Mouse (Mus musculus): ENCODE results near the gene Rprm. TPM values are rescaled to one million over a fixed set of nuclear protein-coding genes. Genes with fewer than 3 reads are reported as not detected.

Rprm gene
- polyA plus RNA-seq (2014; fragmentation: Nextera tagmentation; extraction: Ambion mirVana): 68.0 and 83.1 TPM in 2 replicates

DNA sequence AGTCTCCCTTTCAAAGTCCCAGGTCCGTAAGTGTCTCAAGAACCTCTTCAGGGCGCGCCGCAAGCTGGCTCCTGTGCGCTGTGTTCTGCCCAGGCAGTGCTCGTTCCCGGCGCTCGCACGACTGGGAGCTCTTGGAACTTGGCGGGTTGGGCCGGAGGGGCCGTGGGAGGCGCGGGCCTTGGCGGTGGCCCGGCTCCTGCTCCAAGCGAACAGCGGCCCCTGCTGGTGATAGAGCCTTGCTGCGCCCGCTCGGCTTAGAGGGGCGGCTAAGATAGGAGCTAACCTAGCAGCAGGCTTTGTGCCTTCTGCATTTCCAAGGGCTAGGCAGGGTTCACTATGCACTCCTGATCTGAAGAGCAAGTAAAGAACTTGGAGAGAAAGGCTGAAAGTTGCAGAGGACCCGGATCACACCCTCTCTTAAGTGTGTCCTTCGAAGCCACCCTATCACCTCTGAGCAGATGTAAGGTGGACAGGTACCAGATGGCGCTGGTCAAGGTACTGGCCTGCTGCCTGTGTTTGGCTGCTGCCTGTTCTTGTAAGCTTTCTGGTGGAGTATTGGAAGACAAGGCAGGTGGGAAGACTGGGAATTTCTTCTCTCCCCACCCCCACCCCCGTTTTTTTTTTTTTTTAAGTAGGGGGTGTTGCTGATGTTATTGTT is at the start of gene Rprm:
Rprm (minus strand) TSS at position 123 of the 658 bp plus-strand sequence.
- Histone ChIP-seq H3K9ac (peak within 1 kb of the TSS; percentile 66), H3K4me1 (replicated peaks; ENCODE audit: control insufficient read depth, insufficient read depth, low read length) (peaks cover 10% of the 10 kb centered on the region), H3K36me3 (replicated peaks; ENCODE audit: control insufficient read depth, insufficient read depth) (no peaks in the 10 kb centered on the region), H3K4me3 (replicated peaks; ENCODE audit: low read length) (peak within 1 kb of the TSS; percentile 61), H3K27me3 (ENCODE audit: control insufficient read depth, insufficient read depth, low read length) (no peaks in the 10 kb centered on the region), H3K4me2 (replicated peaks) (peak within 1 kb of the TSS; percentile 88), H3K9me3 (ENCODE audit: control insufficient read depth, low read length) (no peaks in the 10 kb centered on the region), H3K27ac (peak within 1 kb of the TSS; percentile 72)
- peak; percentile 93 for ATAC-seq (ENCODE audit: low FRiP score)
- DNase-seq (ENCODE audit: low spot score): peak; percentile 96
- WGBS: 6% methylated on average over 26 of the region's 27 CpGs

DNA sequence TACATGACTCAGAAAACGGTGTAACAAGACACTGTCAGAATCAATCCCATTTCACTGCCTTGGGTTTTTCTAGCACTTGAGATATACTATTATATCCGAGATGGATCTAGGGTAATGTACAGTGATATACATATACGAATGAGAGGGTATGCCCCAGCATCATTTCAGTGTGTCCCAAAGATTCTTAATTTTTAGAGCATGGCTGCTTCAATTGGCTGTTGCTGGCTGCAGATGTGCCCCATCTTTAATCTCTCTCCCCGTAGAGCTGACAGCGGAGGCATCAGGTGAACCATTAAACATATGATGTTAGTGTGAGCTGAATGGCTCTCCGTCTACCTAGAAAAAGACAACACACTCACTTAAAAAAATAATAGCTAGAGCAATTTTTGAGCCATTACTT is 34.0 kb upstream of the Rprm start:
- H3K27me3 ChIP-seq (ENCODE audit: control insufficient read depth, insufficient read depth, low read length): no peaks in the 10 kb centered on the region
- H3K9me3 ChIP-seq (ENCODE audit: control insufficient read depth, low read length): no peaks in the 10 kb centered on the region
- H3K4me1 ChIP-seq (replicated peaks; ENCODE audit: control insufficient read depth, insufficient read depth, low read length): no peaks in the 10 kb centered on the region
- H3K36me3 ChIP-seq (replicated peaks; ENCODE audit: control insufficient read depth, insufficient read depth): no peaks in the 10 kb centered on the region
- H3K9ac ChIP-seq: no peak overlapping the region
- H3K4me3 ChIP-seq (replicated peaks; ENCODE audit: low read length): no peak overlapping the region
- no peak for DNase-seq (ENCODE audit: low spot score)
- WGBS: 60% methylated on average over 6 of the region's 6 CpGs
- no peak for ATAC-seq (ENCODE audit: low FRiP score)
- H3K4me2 ChIP-seq (replicated peaks): no peak overlapping the region
- no peak overlapping the region for H3K27ac ChIP-seq

- no peaks in the 10 kb centered on the region for H3K36me3 ChIP-seq (replicated peaks; ENCODE audit: control insufficient read depth, insufficient read depth)
- H3K4me1 ChIP-seq (replicated peaks; ENCODE audit: control insufficient read depth, insufficient read depth, low read length): no peaks in the 10 kb centered on the region
- H3K4me3 ChIP-seq (replicated peaks; ENCODE audit: low read length): no peak overlapping the region
- no peak overlapping the region for H3K27ac ChIP-seq
- DNase-seq (ENCODE audit: low spot score) (peak; percentile 82), ATAC-seq (ENCODE audit: low FRiP score) (peak; percentile 51)
- H3K9me3 ChIP-seq (ENCODE audit: control insufficient read depth, low read length): no peaks in the 10 kb centered on the region
- WGBS: 23% methylated on average over 3 of the region's 3 CpGs
- H3K4me2 ChIP-seq (replicated peaks): no peak overlapping the region
- no peaks in the 10 kb centered on the region for H3K27me3 ChIP-seq (ENCODE audit: control insufficient read depth, insufficient read depth, low read length)
- no peak overlapping the region for H3K9ac ChIP-seq
Observed at GRCm38 (mm10) chr2:54118881-54119280, 33.5 kb upstream of the Rprm start.

DNA sequence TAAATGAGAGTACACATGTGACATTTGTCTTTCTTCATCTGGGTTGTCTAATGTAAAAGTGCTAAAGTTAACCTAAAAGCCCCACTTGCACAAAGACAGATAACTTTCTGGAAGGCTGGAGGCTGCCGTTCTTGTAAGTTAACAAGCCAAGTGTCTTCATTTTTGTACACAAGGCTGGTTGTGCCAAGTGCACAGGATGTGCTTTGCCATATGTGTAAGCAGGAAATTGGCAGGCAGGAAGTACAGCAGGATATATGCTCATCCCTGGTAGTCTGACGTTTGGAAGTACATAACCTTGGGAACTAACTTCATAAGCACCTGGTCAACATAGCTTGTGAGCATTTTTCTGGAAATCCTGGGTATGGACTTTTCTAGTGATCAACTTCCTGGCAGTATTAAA is 25.9 kb upstream of the Rprm start:
- Histone ChIP-seq H3K36me3 (replicated peaks; ENCODE audit: control insufficient read depth, insufficient read depth) (no peaks in the 10 kb centered on the region), H3K4me2 (replicated peaks) (no peak overlapping the region), H3K9ac (no peak overlapping the region), H3K27me3 (ENCODE audit: control insufficient read depth, insufficient read depth, low read length) (no peaks in the 10 kb centered on the region), H3K27ac (no peak overlapping the region), H3K4me1 (replicated peaks; ENCODE audit: control insufficient read depth, insufficient read depth, low read length) (no peaks in the 10 kb centered on the region), H3K4me3 (replicated peaks; ENCODE audit: low read length) (no peak overlapping the region), H3K9me3 (ENCODE audit: control insufficient read depth, low read length) (no peaks in the 10 kb centered on the region)
- DNase-seq (ENCODE audit: low spot score) (no peak), ATAC-seq (ENCODE audit: low FRiP score) (no peak)
- WGBS: 86% methylated on average over 2 of the region's 2 CpGs

GRCm38 (mm10) chr2:54106232-54106726 is 20.9 kb upstream of the Rprm start:
- no peak for DNase-seq (ENCODE audit: low spot score)
- no peak overlapping the region for H3K27ac ChIP-seq
- H3K9ac ChIP-seq: no peak overlapping the region
- no peaks in the 10 kb centered on the region for H3K9me3 ChIP-seq (ENCODE audit: control insufficient read depth, low read length)
- H3K27me3 ChIP-seq (ENCODE audit: control insufficient read depth, insufficient read depth, low read length): no peaks in the 10 kb centered on the region
- no peaks in the 10 kb centered on the region for H3K36me3 ChIP-seq (replicated peaks; ENCODE audit: control insufficient read depth, insufficient read depth)
- no peak overlapping the region for H3K4me3 ChIP-seq (replicated peaks; ENCODE audit: low read length)
- no peak overlapping the region for H3K4me2 ChIP-seq (replicated peaks)
- WGBS: 68% methylated on average over 1 of the region's 1 CpGs
- H3K4me1 ChIP-seq (replicated peaks; ENCODE audit: control insufficient read depth, insufficient read depth, low read length): no peaks in the 10 kb centered on the region
- no peak for ATAC-seq (ENCODE audit: low FRiP score)

- no peak overlapping the region for H3K27ac ChIP-seq
- H3K4me1 ChIP-seq (replicated peaks; ENCODE audit: control insufficient read depth, insufficient read depth, low read length): no peaks in the 10 kb centered on the region
- ATAC-seq (ENCODE audit: low FRiP score): no peak
- WGBS: 90% methylated on average over 1 of the region's 1 CpGs
- H3K4me2 ChIP-seq (replicated peaks): no peak overlapping the region
- no peak overlapping the region for H3K4me3 ChIP-seq (replicated peaks; ENCODE audit: low read length)
- no peak overlapping the region for H3K9ac ChIP-seq
- no peaks in the 10 kb centered on the region for H3K27me3 ChIP-seq (ENCODE audit: control insufficient read depth, insufficient read depth, low read length)
- no peaks in the 10 kb centered on the region for H3K9me3 ChIP-seq (ENCODE audit: control insufficient read depth, low read length)
- DNase-seq (ENCODE audit: low spot score): no peak
- H3K36me3 ChIP-seq (replicated peaks; ENCODE audit: control insufficient read depth, insufficient read depth): no peaks in the 10 kb centered on the region
Observed at GRCm38 (mm10) chr2:54099939-54100338, 14.6 kb upstream of the Rprm start.

- Histone ChIP-seq H3K4me3 (replicated peaks; ENCODE audit: low read length) (no peak overlapping the region), H3K9ac (no peak overlapping the region), H3K4me2 (replicated peaks) (no peak overlapping the region), H3K4me1 (replicated peaks; ENCODE audit: control insufficient read depth, insufficient read depth, low read length) (no peaks in the 10 kb centered on the region), H3K27me3 (ENCODE audit: control insufficient read depth, insufficient read depth, low read length) (no peaks in the 10 kb centered on the region), H3K9me3 (ENCODE audit: control insufficient read depth, low read length) (no peaks in the 10 kb centered on the region), H3K27ac (no peak overlapping the region), H3K36me3 (replicated peaks; ENCODE audit: control insufficient read depth, insufficient read depth) (no peaks in the 10 kb centered on the region)
- ATAC-seq (ENCODE audit: low FRiP score) (no peak), DNase-seq (ENCODE audit: low spot score) (no peak)
- 86% methylated on average over 3 of the region's 3 CpGs for WGBS
Observed at GRCm38 (mm10) chr2:54092616-54093015, 7.3 kb upstream of the Rprm start.

DNA sequence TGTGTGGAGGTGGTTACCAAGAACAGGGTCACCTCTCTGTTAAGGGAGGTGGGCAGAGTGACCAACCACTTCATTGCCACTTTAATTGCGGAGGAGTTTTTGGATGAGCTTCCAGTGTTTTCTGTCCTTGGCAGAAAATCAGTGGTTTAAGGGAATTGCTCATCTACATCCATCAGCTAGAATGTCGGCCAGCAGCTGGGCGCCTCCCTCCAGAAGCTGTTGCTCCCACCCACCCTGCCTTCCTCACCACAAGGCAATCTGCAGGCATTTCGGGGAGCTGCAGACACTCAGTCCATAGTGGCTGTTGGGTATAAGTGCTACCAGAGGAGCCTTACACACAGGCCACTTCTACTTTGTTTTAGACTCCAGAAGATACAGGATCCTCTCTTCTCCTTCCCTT is 902 bp upstream of the Rprm start:
- 74% methylated on average over 4 of the region's 4 CpGs for WGBS
- H3K4me1 ChIP-seq (replicated peaks; ENCODE audit: control insufficient read depth, insufficient read depth, low read length): peaks cover 10% of the 10 kb centered on the region
- no peak overlapping the region for H3K4me2 ChIP-seq (replicated peaks)
- no peak overlapping the region for H3K4me3 ChIP-seq (replicated peaks; ENCODE audit: low read length)
- H3K9me3 ChIP-seq (ENCODE audit: control insufficient read depth, low read length): no peaks in the 10 kb centered on the region
- no peak for DNase-seq (ENCODE audit: low spot score)
- no peak overlapping the region for H3K27ac ChIP-seq
- H3K27me3 ChIP-seq (ENCODE audit: control insufficient read depth, insufficient read depth, low read length): no peaks in the 10 kb centered on the region
- no peaks in the 10 kb centered on the region for H3K36me3 ChIP-seq (replicated peaks; ENCODE audit: control insufficient read depth, insufficient read depth)
- no peak overlapping the region for H3K9ac ChIP-seq
- no peak for ATAC-seq (ENCODE audit: low FRiP score)

DNA sequence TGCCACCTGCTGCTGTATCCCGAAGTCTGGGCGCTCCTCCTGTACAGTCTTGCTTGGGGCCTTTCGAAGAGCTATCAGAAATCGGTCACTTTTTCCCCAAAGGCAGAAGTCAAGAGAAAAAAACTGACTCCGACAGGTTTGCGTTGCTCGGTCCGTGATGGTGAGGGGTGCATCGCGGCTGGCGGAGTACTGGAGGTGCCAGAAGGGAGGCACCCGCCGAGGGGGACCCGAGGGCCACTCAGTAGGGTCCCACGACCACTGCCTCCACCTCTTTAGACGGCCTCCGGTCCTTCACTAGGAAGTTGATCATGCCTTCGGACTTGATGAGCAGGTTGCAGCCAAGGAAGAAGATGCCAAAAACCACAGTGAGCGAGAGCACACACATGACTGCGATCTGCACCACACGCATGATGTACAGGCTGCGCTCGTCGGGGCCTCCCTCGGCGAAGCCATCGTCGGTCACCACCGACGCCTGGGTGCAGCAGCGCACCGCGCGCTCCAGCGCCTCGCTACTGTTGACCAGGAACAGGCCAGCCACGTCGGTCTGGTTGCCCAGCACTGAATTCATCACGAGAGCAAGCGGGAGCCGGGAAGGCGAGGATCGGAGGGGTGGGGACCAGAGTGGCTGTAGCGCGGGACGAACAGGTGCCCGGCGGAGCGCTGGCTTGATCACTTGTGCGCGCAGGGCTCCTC is 469 bp downstream of the Rprm start:
- no peak for DNase-seq (ENCODE audit: low spot score)
- under 1% methylated on average over 50 of the region's 51 CpGs for WGBS
- peak overlapping the region; percentile 72 for H3K27ac ChIP-seq
- peak overlapping the region; percentile 66 for H3K9ac ChIP-seq
- peak; percentile 76 for ATAC-seq (ENCODE audit: low FRiP score)
- H3K4me2 ChIP-seq (replicated peaks): peak overlapping the region; percentile 88
- H3K36me3 ChIP-seq (replicated peaks; ENCODE audit: control insufficient read depth, insufficient read depth): no peaks in the 10 kb centered on the region
- peaks cover 10% of the 10 kb centered on the region for H3K4me1 ChIP-seq (replicated peaks; ENCODE audit: control insufficient read depth, insufficient read depth, low read length)
- no peaks in the 10 kb centered on the region for H3K27me3 ChIP-seq (ENCODE audit: control insufficient read depth, insufficient read depth, low read length)
- H3K9me3 ChIP-seq (ENCODE audit: control insufficient read depth, low read length): no peaks in the 10 kb centered on the region
- H3K4me3 ChIP-seq (replicated peaks; ENCODE audit: low read length): peak overlapping the region; percentile 61

Measured in hindbrain, embryonic 14.5 days (tissue).